Mouse (Mus musculus) spleen, adult 2 months (tissue): Measurements from ENCODE around the gene Lrp1. TPM values are rescaled to one million over a fixed set of nuclear protein-coding genes. Genes with fewer than 3 reads are reported as not detected.

ENCODE experiments used
- DNase-seq, 2 experiments: peaks; one replicate each; pipeline versions ENCODE4 v3.0.0 to v3.0.0-alpha.2; 2012 to 2021; ENCODE audit warnings: low spot score in 2 of 2, low read depth in 1 of 2
- H3K27ac ChIP-seq: fragments of 200-500 bp; 2 replicates; pipeline ENCODE4 v1.5.1; 2012; ENCODE audit warnings: low read length, inconsistent platforms; ENCODE audit not compliant: insufficient read depth
- H3K27me3 ChIP-seq: fragments of 200-500 bp; 2 replicates; pipeline ENCODE4 v1.6.1; 2012; ENCODE audit warnings: mild to moderate bottlenecking, moderate library complexity, low read length, inconsistent platforms; ENCODE audit not compliant: control insufficient read depth, insufficient read depth
- H3K36me3 ChIP-seq: fragments of 200-500 bp; 2 replicates; pipeline ENCODE4 v1.6.1; 2012; ENCODE audit warnings: mild to moderate bottlenecking, low read length, inconsistent platforms; ENCODE audit not compliant: control insufficient read depth, insufficient read depth
- H3K4me1 ChIP-seq: fragments of 200-500 bp; 2 replicates; pipeline ENCODE4 v1.6.1; 2011; ENCODE audit warnings: inconsistent platforms; ENCODE audit not compliant: control insufficient read depth, insufficient read depth, insufficient read length
- H3K4me3 ChIP-seq: fragments of 200-500 bp; 2 replicates; pipeline ENCODE4 v1.5.1; 2011; ENCODE audit warnings: mild to moderate bottlenecking, inconsistent platforms; ENCODE audit not compliant: insufficient read depth, insufficient read length; ENCODE audit errors: extremely low read depth
- CTCF ChIP-seq: fragments of 200-500 bp; IDR thresholded peaks from 2 replicates; pipeline ENCODE4 v1.5.1; 2011; ENCODE audit warnings: mild to moderate bottlenecking, inconsistent platforms; ENCODE audit not compliant: insufficient read depth, insufficient read length, insufficient replicate concordance; ENCODE audit errors: extremely low read depth
- POLR2A ChIP-seq: fragments of 200-500 bp; IDR thresholded peaks from 2 replicates; pipeline ENCODE4 v1.6.1; 2011; ENCODE audit warnings: low read depth, low read length, inconsistent platforms
- WGBS: fragments of 180-500 bp; shearing (Covaris S2); methylation state at CpG from one replicate; pipeline ENCODE4 v1.1.7; 2018; 5-methylcytosine and 5-hydroxymethylcytosine counted together
- polyA plus RNA-seq: library from polyadenylated mRNA; depleted of rRNA; stranded (reverse); fragments of >200 nt; gene quantifications from 2 replicates; pipeline ENCODE4 v1.2.3, GENCODE M21; 2012

The Lrp1 gene
- polyA plus RNA-seq, 1 experiment = 98.7 TPM

GRCm38 (mm10) chr10:127614236-127615033 is 6.5 kb downstream of the Lrp1 start:
- no peak for DNase-seq
- TF ChIP-seq CTCF (no peak), POLR2A (no peak)
- H3K4me3 ChIP-seq = no peak overlapping the region
- H3K27me3 ChIP-seq = no peaks in the 10 kb centered on the region
- H3K27ac ChIP-seq = no peak overlapping the region
- H3K4me1 ChIP-seq = peaks cover 3% of the 10 kb centered on the region; the same call in 1 of the 2 replicates
- no peaks in the 10 kb centered on the region for H3K36me3 ChIP-seq
- 60% methylated on average over 12 of the region's 12 CpGs for WGBS

- TF ChIP-seq CTCF = no peak
- no peak for TF ChIP-seq POLR2A
- Histone ChIP-seq H3K36me3 (no peaks in the 10 kb centered on the region), H3K27ac (no peak overlapping the region), H3K4me1 (peaks cover 3% of the 10 kb centered on the region; the same call in 1 of the 2 replicates), H3K4me3 (no peak overlapping the region), H3K27me3 (no peaks in the 10 kb centered on the region)
- DNase-seq = no peak
- 83% methylated on average over 14 of the region's 14 CpGs for WGBS
Measured at GRCm38 (mm10) chr10:127612079-127612775, 8.7 kb downstream of the Lrp1 start.

DNA sequence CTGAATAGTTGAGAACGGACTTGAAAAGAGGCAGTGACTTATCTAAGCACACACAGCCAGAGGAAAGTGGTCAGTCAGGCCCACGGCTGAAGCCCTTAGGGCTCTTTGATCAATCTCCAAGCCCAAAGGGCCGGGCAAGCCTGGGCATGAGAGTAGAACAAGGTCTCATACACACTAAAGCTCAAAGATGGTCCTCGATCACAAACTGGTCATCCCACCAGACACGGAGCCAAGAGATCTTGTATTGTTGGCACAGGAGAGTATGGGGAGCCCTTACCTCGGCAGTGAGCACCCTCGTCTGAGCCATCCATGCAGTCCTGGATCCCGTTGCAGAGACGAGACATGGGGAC is 10.9 kb downstream of the Lrp1 start:
- H3K4me1 ChIP-seq = peaks cover 6% of the 10 kb centered on the region; the same call in 1 of the 2 replicates
- DNase-seq = no peak
- H3K27ac ChIP-seq = no peak overlapping the region; the same call in 1 of the 2 replicates
- H3K36me3 ChIP-seq = no peaks in the 10 kb centered on the region
- WGBS = 89% methylated on average over 9 of the region's 9 CpGs
- no peak overlapping the region for H3K4me3 ChIP-seq
- no peak for TF ChIP-seq POLR2A
- TF ChIP-seq CTCF = no peak
- H3K27me3 ChIP-seq = no peaks in the 10 kb centered on the region

DNA sequence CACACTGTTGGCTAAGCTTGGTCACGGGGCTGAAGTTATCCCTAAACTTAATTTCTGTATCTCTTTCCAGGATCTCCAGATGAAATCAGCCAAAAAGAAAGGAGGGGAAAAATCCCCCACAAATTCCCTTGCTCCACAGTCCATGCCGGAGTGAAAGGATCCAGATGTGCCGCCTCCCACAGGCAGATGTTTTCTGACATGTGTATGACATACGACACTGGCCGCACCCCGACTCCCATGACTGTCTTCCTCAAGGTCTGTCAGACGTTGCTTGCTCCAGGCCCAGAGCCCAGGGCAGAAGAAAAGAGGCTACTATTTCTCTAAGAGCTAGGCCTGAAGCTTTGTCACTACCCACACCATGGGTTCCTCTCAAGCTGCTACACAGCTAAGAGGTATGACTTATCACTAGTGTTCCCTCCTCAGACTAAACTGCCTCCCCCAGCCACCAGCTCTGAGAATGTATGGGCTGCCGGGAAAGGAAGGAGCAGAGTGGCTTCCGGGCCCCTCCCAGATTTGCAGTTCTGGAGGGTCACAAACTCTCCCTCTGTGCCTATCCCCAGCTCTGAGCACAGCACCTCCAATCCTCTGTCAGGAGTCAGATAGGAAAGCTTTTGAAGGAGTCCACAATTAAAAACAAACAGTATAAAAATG is 11.4 kb downstream of the Lrp1 start:
- DNase-seq = no peak
- H3K4me3 ChIP-seq = no peak overlapping the region
- peaks cover 11% of the 10 kb centered on the region; the same call in 1 of the 2 replicates for H3K4me1 ChIP-seq
- no peaks in the 10 kb centered on the region for H3K27me3 ChIP-seq
- no peaks in the 10 kb centered on the region for H3K36me3 ChIP-seq
- no peak overlapping the region for H3K27ac ChIP-seq
- TF ChIP-seq CTCF (no peak), POLR2A (no peak)
- 85% methylated on average over 9 of the region's 9 CpGs for WGBS

DNA sequence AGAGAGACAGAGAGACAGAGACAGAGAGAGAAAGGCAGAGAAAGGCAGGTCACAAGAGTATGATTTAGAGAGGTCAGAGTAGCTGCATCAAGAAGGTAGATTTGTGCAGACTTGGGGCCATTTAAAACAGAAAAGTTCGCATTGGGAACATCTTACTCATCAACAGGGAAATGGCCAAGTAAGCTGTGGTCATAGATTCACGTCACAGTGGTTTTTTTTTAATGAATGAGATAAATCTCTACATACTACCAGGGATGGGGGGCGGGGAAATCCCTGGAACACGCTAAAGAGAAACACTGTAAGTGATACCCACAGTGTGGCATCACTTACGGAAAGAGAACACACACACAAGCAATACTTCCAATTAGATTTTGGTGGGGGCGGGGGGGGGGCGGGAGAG is 13.9 kb downstream of the Lrp1 start:
- TF ChIP-seq CTCF (no peak), POLR2A (no peak)
- DNase-seq = no peak
- no peaks in the 10 kb centered on the region for H3K36me3 ChIP-seq
- H3K4me1 ChIP-seq = peaks cover 25% of the 10 kb centered on the region
- H3K4me3 ChIP-seq = no peak overlapping the region
- WGBS = 87% methylated on average over 7 of the region's 7 CpGs
- H3K27ac ChIP-seq = no peak overlapping the region
- H3K27me3 ChIP-seq = no peaks in the 10 kb centered on the region

GRCm38 (mm10) chr10:127605756-127606155 is 15.2 kb downstream of the Lrp1 start:
- no peak for TF ChIP-seq CTCF
- TF ChIP-seq POLR2A = no peak
- Histone ChIP-seq H3K4me3 (no peak overlapping the region), H3K4me1 (peaks cover 23% of the 10 kb centered on the region), H3K27me3 (no peaks in the 10 kb centered on the region), H3K27ac (no peak overlapping the region), H3K36me3 (no peaks in the 10 kb centered on the region)
- 71% methylated on average over 9 of the region's 9 CpGs for WGBS
- DNase-seq = no peak
